Mouse (Mus musculus) hindbrain, embryonic 10.5 days (tissue): ENCODE measurements around the gene Rasgef1b. TPM values are rescaled to one million over a fixed set of nuclear protein-coding genes. Genes with fewer than 3 reads are reported as not detected.

ENCODE experiments used
- DNase-seq: peaks from one replicate; pipeline ENCODE4 v3.0.0-alpha.2; 2017; ENCODE audit warnings: low spot score
- H3K27ac ChIP-seq: fragments of 300-500 bp; sonication (generic); 2 replicates; pipeline ENCODE4 v1.5.1; 2016; ENCODE audit warnings: mild to moderate bottlenecking, moderate library complexity
- H3K27me3 ChIP-seq: fragments of 300-500 bp; sonication (generic); 2 replicates; pipeline ENCODE4 v1.6.1; 2016; ENCODE audit warnings: mild to moderate bottlenecking; ENCODE audit not compliant: poor library complexity, insufficient read depth, severe bottlenecking
- H3K36me3 ChIP-seq: fragments of 300-500 bp; sonication (generic); 2 replicates; pipeline ENCODE4 v1.6.1; 2016; ENCODE audit warnings: mild to moderate bottlenecking, moderate library complexity
- H3K4me1 ChIP-seq: fragments of 300-500 bp; sonication (generic); replicated peaks from 2 replicates; pipeline ENCODE4 v1.6.1; 2016; ENCODE audit warnings: mild to moderate bottlenecking
- H3K4me3 ChIP-seq: fragments of 300-500 bp; sonication (generic); 2 replicates; pipeline ENCODE4 v1.5.1; 2016; ENCODE audit warnings: mild to moderate bottlenecking, moderate library complexity
- H3K9me3 ChIP-seq: fragments of 300-500 bp; sonication (generic); 2 replicates; pipeline ENCODE4 v1.6.1; 2016; ENCODE audit warnings: mild to moderate bottlenecking, moderate library complexity
- WGBS: fragments of 180-500 bp; shearing (Covaris S2); methylation state at CpG from one replicate; pipeline ENCODE4 v1.1.7; 2016; 5-methylcytosine and 5-hydroxymethylcytosine counted together
- polyA plus RNA-seq: library from polyadenylated mRNA; unstranded; fragments of >200 nt; fragmentation: Nextera tagmentation; extraction: Ambion mirVana; gene quantifications from 2 replicates; pipeline ENCODE4 v1.2.1, GENCODE M21; 2016

Gene Rasgef1b
- polyA plus RNA-seq, 1 experiment from 2014 or later = 9.2 TPM

- no peaks in the 10 kb centered on the region for H3K27me3 ChIP-seq
- no peak overlapping the region for H3K4me3 ChIP-seq
- peak; percentile 22 for DNase-seq
- H3K27ac ChIP-seq = peak overlapping the region; percentile 6
- H3K9me3 ChIP-seq = no peaks in the 10 kb centered on the region
- H3K4me1 ChIP-seq = peaks cover 24% of the 10 kb centered on the region
- whole genome bisulfite sequencing = 46% methylated on average over 9 of the region's 9 CpGs
- H3K36me3 ChIP-seq = no peaks in the 10 kb centered on the region
Observed at GRCm38 (mm10) chr5:99513209-99513880, 215.5 kb downstream of the Rasgef1b start.

DNA sequence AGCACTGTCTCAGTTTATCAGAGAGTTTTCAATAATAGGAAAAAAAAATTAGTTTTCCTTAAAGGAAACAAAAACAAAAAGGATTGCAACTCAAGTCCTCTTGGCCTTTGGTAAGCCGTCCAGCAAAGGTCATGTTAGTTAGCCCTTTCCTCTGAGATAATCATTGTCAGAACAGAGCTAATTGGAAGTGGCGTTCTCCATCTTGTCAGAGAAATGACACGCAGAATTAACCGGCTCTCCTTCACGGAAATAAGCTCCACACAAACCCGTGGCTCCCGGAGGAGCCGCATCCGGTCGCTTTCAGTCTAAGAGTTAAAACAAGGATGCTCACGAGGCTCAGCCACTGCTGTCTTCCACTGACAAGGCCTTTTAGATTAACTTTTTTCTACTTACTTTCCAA, 217.8 kb downstream of the Rasgef1b start:
- H3K27me3 ChIP-seq = no peaks in the 10 kb centered on the region
- no peaks in the 10 kb centered on the region for H3K9me3 ChIP-seq
- no peaks in the 10 kb centered on the region for H3K36me3 ChIP-seq
- WGBS = 49% methylated on average over 11 of the region's 11 CpGs
- no peak overlapping the region for H3K27ac ChIP-seq
- DNase-seq = no peak
- no peak overlapping the region for H3K4me3 ChIP-seq
- peaks cover 20% of the 10 kb centered on the region for H3K4me1 ChIP-seq

GRCm38 (mm10) chr5:99506109-99506508, 222.8 kb downstream of the Rasgef1b start:
- 88% methylated on average over 7 of the region's 7 CpGs for WGBS
- no peak overlapping the region for H3K27ac ChIP-seq
- no peaks in the 10 kb centered on the region for H3K36me3 ChIP-seq
- no peak for DNase-seq
- H3K27me3 ChIP-seq = peaks cover 2% of the 10 kb centered on the region; the same call in 1 of the 2 replicates
- no peak overlapping the region for H3K4me3 ChIP-seq
- no peaks in the 10 kb centered on the region for H3K9me3 ChIP-seq
- H3K4me1 ChIP-seq = peaks cover 6% of the 10 kb centered on the region

GRCm38 (mm10) chr5:99504349-99504830, 224.5 kb downstream of the Rasgef1b start:
- H3K4me3 ChIP-seq = no peak overlapping the region
- H3K4me1 ChIP-seq = peaks cover 6% of the 10 kb centered on the region
- no peaks in the 10 kb centered on the region for H3K36me3 ChIP-seq
- DNase-seq = no peak
- WGBS = 70% methylated on average over 9 of the region's 9 CpGs
- 0 out of 2 replicates have a peak overlapping the region, but pooled peaks have one; percentile 40 for H3K27ac ChIP-seq
- no peaks in the 10 kb centered on the region for H3K9me3 ChIP-seq
- H3K27me3 ChIP-seq = peaks cover 2% of the 10 kb centered on the region; the same call in 1 of the 2 replicates

GRCm38 (mm10) chr5:99502681-99503080, 226.2 kb downstream of the Rasgef1b start:
- no peaks in the 10 kb centered on the region for H3K36me3 ChIP-seq
- no peak overlapping the region for H3K4me3 ChIP-seq
- no peak for DNase-seq
- no peak overlapping the region for H3K27ac ChIP-seq
- WGBS = 92% methylated on average over 9 of the region's 9 CpGs
- peaks cover 9% of the 10 kb centered on the region for H3K4me1 ChIP-seq
- H3K27me3 ChIP-seq = peaks cover 2% of the 10 kb centered on the region; the same call in 1 of the 2 replicates
- H3K9me3 ChIP-seq = no peaks in the 10 kb centered on the region

DNA sequence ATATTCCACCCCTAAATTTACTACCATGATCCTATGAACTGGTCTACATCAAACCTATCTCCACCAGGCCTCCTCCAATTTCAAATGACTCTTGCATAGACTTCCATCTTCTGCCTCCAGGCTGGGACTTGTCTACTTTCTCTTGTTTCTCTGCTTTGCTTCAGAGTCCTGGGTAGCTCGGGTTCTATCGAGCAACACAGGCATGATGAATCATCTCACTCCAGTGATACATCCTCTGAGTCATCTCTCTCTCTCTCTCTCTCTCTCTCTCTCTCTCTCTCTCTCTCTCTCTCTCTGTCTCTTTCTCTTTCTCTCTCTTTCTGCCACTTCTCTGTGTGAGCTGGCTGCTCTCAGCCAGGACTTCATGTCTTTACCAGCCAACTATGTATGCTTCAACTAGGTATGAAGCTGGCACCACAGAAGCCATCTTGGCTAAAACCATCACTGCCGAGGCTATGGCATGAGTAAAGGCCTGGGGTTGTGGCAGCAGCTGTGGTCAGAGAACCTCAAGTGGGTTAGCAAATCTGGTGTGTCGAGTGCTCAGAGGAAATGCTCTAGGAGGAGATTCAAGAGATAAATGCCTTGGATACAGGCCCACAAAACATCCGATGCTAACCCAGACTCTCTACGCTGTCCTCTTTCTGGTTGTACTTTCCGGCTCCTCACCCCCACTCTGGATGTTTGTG, 229.3 kb downstream of the Rasgef1b start:
- no peak overlapping the region for H3K4me3 ChIP-seq
- H3K27me3 ChIP-seq = no peaks in the 10 kb centered on the region; the same call in 1 of the 2 replicates
- no peak overlapping the region for H3K27ac ChIP-seq
- no peaks in the 10 kb centered on the region for H3K36me3 ChIP-seq
- DNase-seq = no peak
- H3K4me1 ChIP-seq = peaks cover 28% of the 10 kb centered on the region
- WGBS = 86% methylated on average over 7 of the region's 7 CpGs
- no peaks in the 10 kb centered on the region for H3K9me3 ChIP-seq

DNA sequence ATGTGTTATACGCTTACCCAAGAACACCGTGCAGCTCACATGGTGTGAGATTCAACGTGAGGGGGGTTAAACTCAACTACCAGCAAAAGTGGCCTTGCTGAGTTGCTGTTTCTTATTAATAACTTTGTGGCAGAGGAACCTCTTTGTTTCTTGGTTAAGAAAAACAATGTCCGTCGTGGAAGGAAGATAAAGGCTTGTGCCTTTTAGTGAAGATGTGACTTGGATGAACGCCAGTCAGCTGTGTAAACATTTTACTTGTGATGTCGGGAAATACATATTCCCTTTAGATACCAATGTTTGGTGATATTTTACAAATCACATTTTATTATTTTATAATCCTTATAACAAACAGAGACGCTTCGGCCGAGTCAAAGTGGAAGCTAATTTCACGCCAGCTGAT, 231.0 kb downstream of the Rasgef1b start:
- no peak overlapping the region for H3K27ac ChIP-seq

DNA sequence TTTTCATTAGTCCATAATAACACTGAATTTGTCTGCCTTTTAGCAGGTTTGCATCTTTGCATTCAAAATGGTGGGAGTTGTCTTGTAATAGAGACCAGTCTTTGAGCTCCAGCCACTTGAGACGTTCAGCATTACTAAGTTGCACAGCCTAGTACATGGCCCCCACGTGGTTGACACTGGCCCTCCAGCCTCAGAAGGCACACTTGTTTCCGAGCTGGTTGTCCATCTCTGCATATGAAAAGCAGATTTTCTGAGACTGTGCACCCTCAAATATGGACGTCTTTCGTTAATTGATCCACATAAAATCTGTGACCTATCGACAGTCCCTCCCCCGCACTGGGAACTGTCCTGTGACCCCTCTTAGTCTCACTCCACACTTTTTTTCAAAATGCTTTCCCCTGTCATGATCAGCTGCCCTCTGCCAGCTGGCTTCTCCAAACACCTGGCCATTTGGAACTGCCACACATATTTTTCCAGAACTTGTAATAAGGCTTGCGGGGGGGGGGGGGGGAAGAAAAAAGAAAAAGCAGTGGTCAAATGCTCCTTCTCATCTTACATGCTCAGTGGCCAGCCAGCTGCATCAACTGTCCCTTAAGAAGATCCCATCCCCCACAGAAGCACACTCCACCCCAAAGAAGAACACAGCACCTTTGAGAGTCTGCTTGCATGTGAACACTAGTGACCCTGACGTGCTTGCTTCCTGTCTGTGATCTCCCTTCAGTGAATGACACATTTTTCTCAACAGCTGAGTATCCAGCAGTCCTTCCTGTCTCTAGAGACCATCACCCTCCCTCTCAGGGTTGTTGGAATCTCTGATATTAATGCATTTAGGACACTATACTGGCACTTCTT, 231.7 kb downstream of the Rasgef1b start:
- H3K4me1 ChIP-seq = peaks cover 25% of the 10 kb centered on the region
- peak; percentile 23 for DNase-seq
- H3K4me3 ChIP-seq = no peak overlapping the region
- no peaks in the 10 kb centered on the region for H3K27me3 ChIP-seq
- 60% methylated on average over 9 of the region's 9 CpGs for WGBS
- H3K27ac ChIP-seq = peak overlapping the region; percentile 66
- no peaks in the 10 kb centered on the region for H3K9me3 ChIP-seq
- H3K36me3 ChIP-seq = no peaks in the 10 kb centered on the region

More for the DNA sequence above, 231.0 kb downstream of the Rasgef1b start:
- 80% methylated on average over 11 of the region's 11 CpGs for WGBS
- H3K4me3 ChIP-seq = no peak overlapping the region
- H3K36me3 ChIP-seq = no peaks in the 10 kb centered on the region
- no peaks in the 10 kb centered on the region for H3K27me3 ChIP-seq
- H3K9me3 ChIP-seq = no peaks in the 10 kb centered on the region
- no peak for DNase-seq
- H3K4me1 ChIP-seq = peaks cover 25% of the 10 kb centered on the region

DNA sequence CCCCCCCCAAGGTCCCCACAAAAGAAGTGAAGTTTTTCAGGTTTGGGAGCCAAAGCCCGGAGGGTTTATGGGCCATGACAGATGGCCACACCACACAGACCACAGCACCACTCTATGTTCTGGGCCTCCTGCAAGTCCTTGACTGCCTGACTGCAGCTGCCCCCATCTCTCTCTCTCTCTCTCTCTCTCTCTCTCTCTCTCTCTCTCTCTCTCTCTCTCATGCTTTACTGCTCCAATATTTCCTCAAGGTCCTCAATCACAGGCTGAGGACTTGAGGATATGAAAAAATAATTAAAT, 232.8 kb downstream of the Rasgef1b start:
- Histone ChIP-seq H3K4me3 (no peak overlapping the region), H3K27ac (peak overlapping the region; percentile 69; the same call in 1 of the 2 replicates), H3K27me3 (no peaks in the 10 kb centered on the region), H3K9me3 (no peaks in the 10 kb centered on the region), H3K4me1 (peaks cover 25% of the 10 kb centered on the region), H3K36me3 (no peaks in the 10 kb centered on the region)
- 79% methylated on average over 1 of the region's 1 CpGs for WGBS
- DNase-seq = no peak

DNA sequence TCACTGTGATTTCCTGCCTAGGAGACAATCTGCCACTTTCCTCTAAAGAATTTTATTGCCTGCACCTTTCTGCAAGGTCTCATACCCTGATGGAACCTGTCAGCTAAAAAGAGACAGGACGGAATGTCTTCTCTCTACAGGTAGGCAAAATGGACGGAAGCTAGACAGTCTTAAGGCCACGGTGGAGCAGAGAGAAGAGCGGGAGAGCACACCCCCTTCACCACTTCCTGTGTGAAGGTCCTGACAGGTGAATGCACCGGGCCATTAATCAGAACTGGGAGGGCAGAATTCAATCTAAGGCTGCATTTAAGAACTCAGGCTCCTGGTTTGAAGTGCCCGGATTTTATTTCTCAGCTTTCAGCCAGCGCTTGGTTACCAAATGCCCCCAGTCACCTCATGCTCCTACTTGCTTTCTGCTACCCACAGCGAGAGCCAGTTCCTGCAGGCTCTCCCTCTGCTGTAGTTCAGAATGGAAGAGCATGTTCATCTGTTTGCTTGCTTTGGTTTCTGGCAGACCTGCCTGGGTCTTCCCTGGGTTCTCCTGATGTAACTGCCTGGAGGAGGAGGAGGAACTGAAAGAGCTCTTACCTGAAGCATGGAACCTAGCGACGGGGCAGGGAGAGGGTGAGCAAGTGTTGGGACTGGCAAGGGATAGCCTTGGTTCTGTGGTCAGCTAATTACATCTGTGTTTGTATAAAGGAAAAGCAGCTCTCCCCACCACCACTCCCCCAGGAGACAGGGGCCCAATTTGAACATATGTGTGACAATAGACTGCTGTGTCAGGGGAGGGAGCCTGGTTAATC, 233.3 kb downstream of the Rasgef1b start:
- no peak for DNase-seq
- Histone ChIP-seq H3K4me1 (peaks cover 25% of the 10 kb centered on the region), H3K4me3 (no peak overlapping the region), H3K9me3 (no peaks in the 10 kb centered on the region), H3K27ac (peak overlapping the region; percentile 69), H3K27me3 (no peaks in the 10 kb centered on the region), H3K36me3 (no peaks in the 10 kb centered on the region)
- 82% methylated on average over 10 of the region's 10 CpGs for WGBS

DNA sequence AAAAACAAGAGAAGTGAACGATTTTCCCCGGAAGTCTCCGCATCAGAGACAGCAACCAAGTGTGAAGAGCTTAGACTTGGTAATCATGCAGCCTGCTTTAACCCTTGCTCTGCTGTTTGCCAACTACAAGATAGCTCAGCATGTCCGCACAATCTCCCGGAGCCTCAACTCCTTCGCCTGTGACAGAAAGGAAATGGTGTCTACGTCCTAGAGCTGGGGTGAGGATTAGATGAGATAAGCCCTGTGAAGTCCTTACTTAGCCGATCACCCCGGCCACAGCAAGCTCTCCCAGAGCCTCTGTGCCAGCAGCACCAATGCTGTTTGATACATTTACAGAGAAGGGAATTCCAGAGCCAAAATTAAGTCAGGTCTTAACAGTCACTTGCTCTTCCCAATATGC, 235.0 kb downstream of the Rasgef1b start:
- no peaks in the 10 kb centered on the region for H3K9me3 ChIP-seq
- DNase-seq = no peak
- no peak overlapping the region for H3K4me3 ChIP-seq
- peaks cover 25% of the 10 kb centered on the region for H3K4me1 ChIP-seq
- H3K27ac ChIP-seq = no peak overlapping the region
- 72% methylated on average over 9 of the region's 9 CpGs for WGBS
- no peaks in the 10 kb centered on the region for H3K27me3 ChIP-seq
- no peaks in the 10 kb centered on the region for H3K36me3 ChIP-seq

DNA sequence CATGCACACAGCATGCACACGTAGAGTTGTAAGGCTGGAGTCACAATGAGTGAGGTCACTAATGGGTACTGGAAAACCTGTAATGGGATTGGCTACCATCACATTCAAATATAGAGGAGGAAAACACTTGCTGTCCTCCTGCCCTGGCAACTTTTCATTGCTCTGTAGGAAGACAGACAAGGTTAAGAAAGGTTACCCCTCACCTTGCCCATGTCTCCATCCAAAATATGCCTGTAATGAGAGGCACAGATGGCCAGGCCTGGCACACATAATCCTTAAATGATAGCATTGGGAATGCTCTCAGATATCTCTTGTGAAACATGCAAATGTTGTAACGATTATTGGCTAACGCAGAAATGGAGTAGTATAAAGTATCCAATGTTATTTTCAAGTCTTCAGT, 235.8 kb downstream of the Rasgef1b start:
- no peaks in the 10 kb centered on the region for H3K36me3 ChIP-seq
- 87% methylated on average over 3 of the region's 3 CpGs for WGBS
- no peak for DNase-seq
- peaks cover 25% of the 10 kb centered on the region for H3K4me1 ChIP-seq
- H3K27me3 ChIP-seq = no peaks in the 10 kb centered on the region
- no peaks in the 10 kb centered on the region for H3K9me3 ChIP-seq
- no peak overlapping the region for H3K4me3 ChIP-seq
- H3K27ac ChIP-seq = no peak overlapping the region
